Mouse (Mus musculus) E14TG2a.4 (cell line): ENCODE data around the gene Tpst2.

Experiments used
- CTCF ChIP-seq: conservative IDR thresholded peaks from 2 replicates; pipeline ENCODE4 v1.5.1; 2014; ENCODE audit warnings: low read length
- NANOG ChIP-seq: IDR thresholded peaks from 2 replicates; pipeline ENCODE4 v1.6.1; 2014; ENCODE audit warnings: borderline replicate concordance, low read length, mixed read lengths
- POU5F1 ChIP-seq: IDR thresholded peaks from 2 replicates; pipeline ENCODE4 v1.6.1; 2014; ENCODE audit warnings: low read length, borderline replicate concordance

- no peak for TF ChIP-seq CTCF
- no peak for TF ChIP-seq NANOG
- TF ChIP-seq POU5F1: no peak
These were observed 79.4 kb downstream of the Tpst2 start, which contains the start of gene Gm6583 for GRCm38 (mm10) chr5:112355910-112356309.
